Mouse (Mus musculus): ENCODE results near the gene 1700030K09Rik. TPM values are rescaled to one million over a fixed set of nuclear protein-coding genes. Genes with fewer than 3 reads are reported as not detected.

Gene 1700030K09Rik
- polyA plus RNA-seq, 1 experiment from 2014 or later: 10.3 TPM

DNA sequence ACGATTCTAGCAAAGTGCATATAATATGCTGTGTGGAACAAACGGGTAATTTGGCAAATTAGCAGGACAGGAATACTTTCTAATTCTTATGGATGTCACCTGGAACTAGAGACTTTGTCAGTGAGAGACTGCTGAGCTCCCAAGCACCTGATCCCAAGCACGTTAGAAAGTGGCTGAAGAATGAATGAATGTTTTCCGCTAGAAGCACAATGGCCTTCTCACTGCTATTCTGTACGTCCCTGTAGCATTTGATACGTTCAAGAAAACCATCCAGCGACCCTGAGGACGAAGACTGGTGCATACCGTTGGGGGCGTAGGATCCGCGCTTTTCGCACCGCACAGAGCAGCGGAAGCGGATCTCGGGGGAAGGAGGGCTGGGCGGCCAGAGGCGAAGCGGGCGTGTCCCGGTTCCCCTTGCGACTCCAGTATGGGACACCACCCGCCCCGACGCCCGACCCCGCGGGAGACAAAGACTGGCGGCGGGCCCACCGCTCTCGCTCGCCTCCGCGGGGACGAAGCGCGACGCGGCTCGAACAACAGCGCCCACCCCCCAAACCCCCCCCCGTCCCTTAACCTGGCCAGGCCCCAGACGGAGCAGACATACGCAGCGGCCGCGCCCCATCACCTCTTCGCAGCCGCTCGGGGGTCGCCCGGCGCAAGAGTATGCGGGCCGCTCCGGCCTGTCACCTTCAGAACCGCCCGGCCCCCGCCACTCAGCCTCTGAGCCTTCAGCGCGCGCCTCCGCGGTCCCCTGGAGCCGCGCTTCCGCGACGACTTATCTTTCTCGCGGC, 22.9 kb upstream of the 1700030K09Rik start:
- H3K27ac ChIP-seq (ENCODE audit: low read depth, low read length): peak overlapping the region; percentile 90
- H3K4me1 ChIP-seq (ENCODE audit: control insufficient read depth, insufficient read depth, low read length): peaks cover 38% of the 10 kb centered on the region
- ATAC-seq (replicated peaks; ENCODE audit: insufficient number of reproducible peaks, low FRiP score, low TSS enrichment): peak; percentile 50
- 1% methylated on average over 64 of the region's 73 CpGs for WGBS (ENCODE audit: insufficient replicate concordance)
- H3K4me2 ChIP-seq: peak overlapping the region; percentile 86
- no peaks in the 10 kb centered on the region for H3K9me3 ChIP-seq (replicated peaks; ENCODE audit: control insufficient read depth, low read length)
- peak overlapping the region; percentile 89 for H3K9ac ChIP-seq (ENCODE audit: low read depth, low read length)
- H3K4me3 ChIP-seq (ENCODE audit: low read depth, low read length): peak overlapping the region; percentile 89
- no peaks in the 10 kb centered on the region for H3K36me3 ChIP-seq (ENCODE audit: control insufficient read depth, insufficient read depth, low read length)
- no peaks in the 10 kb centered on the region for H3K27me3 ChIP-seq (ENCODE audit: control insufficient read depth, insufficient read depth, low read length)

GRCm38 (mm10) chr8:72421362-72422335, 22.0 kb upstream of the 1700030K09Rik start, which contains the start of gene Eps15l1:
TSS of gene Eps15l1 (minus strand) at chr8:72421460.
- H3K9me3 ChIP-seq (replicated peaks; ENCODE audit: control insufficient read depth, low read length): no peaks in the 10 kb centered on the region
- H3K9ac ChIP-seq (ENCODE audit: low read depth, low read length): peak within 1 kb of the TSS; percentile 89
- H3K4me1 ChIP-seq (ENCODE audit: control insufficient read depth, insufficient read depth, low read length): peaks cover 30% of the 10 kb centered on the region
- H3K27ac ChIP-seq (ENCODE audit: low read depth, low read length): peak within 1 kb of the TSS; percentile 90
- ATAC-seq (replicated peaks; ENCODE audit: insufficient number of reproducible peaks, low FRiP score, low TSS enrichment): peak; percentile 97
- 1% methylated on average over 48 of the region's 48 CpGs for WGBS (ENCODE audit: insufficient replicate concordance)
- no peaks in the 10 kb centered on the region for H3K36me3 ChIP-seq (ENCODE audit: control insufficient read depth, insufficient read depth, low read length)
- peak within 1 kb of the TSS; percentile 89 for H3K4me3 ChIP-seq (ENCODE audit: low read depth, low read length)
- H3K27me3 ChIP-seq (ENCODE audit: control insufficient read depth, insufficient read depth, low read length): no peaks in the 10 kb centered on the region
- peak within 1 kb of the TSS; percentile 86 for H3K4me2 ChIP-seq

DNA sequence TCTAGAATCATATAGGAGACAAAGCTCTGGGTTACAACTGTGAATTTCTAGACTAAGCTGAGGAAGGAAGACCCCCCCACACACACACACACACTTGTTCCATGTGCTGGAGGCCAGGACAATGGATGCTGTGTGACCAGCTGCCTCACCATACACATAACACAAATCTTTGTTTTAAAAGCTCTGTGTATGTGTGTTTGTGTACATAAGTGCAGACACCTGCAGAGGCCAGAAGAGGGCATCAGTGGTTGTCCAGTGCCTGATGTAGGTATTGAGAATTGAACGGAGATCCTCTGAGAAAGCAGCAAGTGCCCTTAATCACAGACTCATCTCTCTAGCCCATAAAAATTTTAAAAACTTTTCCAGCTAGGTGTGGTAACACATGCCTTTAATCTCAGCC, 20.8 kb upstream of the 1700030K09Rik start:
- H3K9ac ChIP-seq (ENCODE audit: low read depth, low read length): no peak overlapping the region
- WGBS (ENCODE audit: insufficient replicate concordance): 67% methylated on average over 1 of the region's 1 CpGs
- no peaks in the 10 kb centered on the region for H3K27me3 ChIP-seq (ENCODE audit: control insufficient read depth, insufficient read depth, low read length)
- H3K4me3 ChIP-seq (ENCODE audit: low read depth, low read length): no peak overlapping the region
- peaks cover 17% of the 10 kb centered on the region for H3K4me1 ChIP-seq (ENCODE audit: control insufficient read depth, insufficient read depth, low read length)
- ATAC-seq (replicated peaks; ENCODE audit: insufficient number of reproducible peaks, low FRiP score, low TSS enrichment): no peak
- no peak overlapping the region for H3K27ac ChIP-seq (ENCODE audit: low read depth, low read length)
- H3K4me2 ChIP-seq: no peak overlapping the region
- H3K36me3 ChIP-seq (ENCODE audit: control insufficient read depth, insufficient read depth, low read length): no peaks in the 10 kb centered on the region
- no peaks in the 10 kb centered on the region for H3K9me3 ChIP-seq (replicated peaks; ENCODE audit: control insufficient read depth, low read length)

- no peak for ATAC-seq (replicated peaks; ENCODE audit: insufficient number of reproducible peaks, low FRiP score, low TSS enrichment)
- WGBS (ENCODE audit: insufficient replicate concordance): 44% methylated on average over 13 of the region's 13 CpGs
- no peaks in the 10 kb centered on the region for H3K27me3 ChIP-seq (ENCODE audit: control insufficient read depth, insufficient read depth, low read length)
Observed at GRCm38 (mm10) chr8:72429676-72430075, 14.0 kb upstream of the 1700030K09Rik start.

DNA sequence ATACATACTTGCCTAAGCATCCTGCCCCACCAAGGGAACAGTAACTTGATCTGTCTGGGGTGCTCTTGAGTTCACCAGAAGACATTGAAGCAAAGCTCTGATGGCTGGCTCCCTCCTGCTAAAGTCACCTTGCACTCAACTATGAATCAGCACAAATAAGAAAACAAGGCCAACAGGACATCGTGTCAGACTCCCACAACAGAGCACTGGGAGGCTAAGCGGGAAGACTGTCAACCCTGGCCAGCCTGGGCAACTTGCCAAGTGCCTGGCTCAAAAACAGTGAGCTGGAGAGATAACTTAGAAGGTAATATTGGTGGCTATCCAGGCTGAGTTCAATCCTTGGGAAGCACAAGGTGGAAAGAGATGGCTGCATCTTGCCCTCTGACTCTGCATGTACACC, 8.7 kb upstream of the 1700030K09Rik start:
- H3K27me3 ChIP-seq (ENCODE audit: control insufficient read depth, insufficient read depth, low read length): no peaks in the 10 kb centered on the region
- no peak overlapping the region for H3K4me3 ChIP-seq (ENCODE audit: low read depth, low read length)
- H3K4me1 ChIP-seq (ENCODE audit: control insufficient read depth, insufficient read depth, low read length): no peaks in the 10 kb centered on the region
- H3K36me3 ChIP-seq (ENCODE audit: control insufficient read depth, insufficient read depth, low read length): no peaks in the 10 kb centered on the region
- 9% methylated on average over 2 of the region's 2 CpGs for WGBS (ENCODE audit: insufficient replicate concordance)
- ATAC-seq (replicated peaks; ENCODE audit: insufficient number of reproducible peaks, low FRiP score, low TSS enrichment): no peak
- no peak overlapping the region for H3K9ac ChIP-seq (ENCODE audit: low read depth, low read length)
- no peak overlapping the region for H3K27ac ChIP-seq (ENCODE audit: low read depth, low read length)
- H3K9me3 ChIP-seq (replicated peaks; ENCODE audit: control insufficient read depth, low read length): no peaks in the 10 kb centered on the region
- no peak overlapping the region for H3K4me2 ChIP-seq

More at GRCm38 (mm10) chr8:72429676-72430075, 14.0 kb upstream of the 1700030K09Rik start:
- Histone ChIP-seq H3K27ac (ENCODE audit: low read depth, low read length) (no peak overlapping the region), H3K9me3 (replicated peaks; ENCODE audit: control insufficient read depth, low read length) (no peaks in the 10 kb centered on the region), H3K4me2 (no peak overlapping the region), H3K9ac (ENCODE audit: low read depth, low read length) (no peak overlapping the region), H3K4me3 (ENCODE audit: low read depth, low read length) (no peak overlapping the region), H3K4me1 (ENCODE audit: control insufficient read depth, insufficient read depth, low read length) (no peaks in the 10 kb centered on the region), H3K36me3 (ENCODE audit: control insufficient read depth, insufficient read depth, low read length) (no peaks in the 10 kb centered on the region)

DNA sequence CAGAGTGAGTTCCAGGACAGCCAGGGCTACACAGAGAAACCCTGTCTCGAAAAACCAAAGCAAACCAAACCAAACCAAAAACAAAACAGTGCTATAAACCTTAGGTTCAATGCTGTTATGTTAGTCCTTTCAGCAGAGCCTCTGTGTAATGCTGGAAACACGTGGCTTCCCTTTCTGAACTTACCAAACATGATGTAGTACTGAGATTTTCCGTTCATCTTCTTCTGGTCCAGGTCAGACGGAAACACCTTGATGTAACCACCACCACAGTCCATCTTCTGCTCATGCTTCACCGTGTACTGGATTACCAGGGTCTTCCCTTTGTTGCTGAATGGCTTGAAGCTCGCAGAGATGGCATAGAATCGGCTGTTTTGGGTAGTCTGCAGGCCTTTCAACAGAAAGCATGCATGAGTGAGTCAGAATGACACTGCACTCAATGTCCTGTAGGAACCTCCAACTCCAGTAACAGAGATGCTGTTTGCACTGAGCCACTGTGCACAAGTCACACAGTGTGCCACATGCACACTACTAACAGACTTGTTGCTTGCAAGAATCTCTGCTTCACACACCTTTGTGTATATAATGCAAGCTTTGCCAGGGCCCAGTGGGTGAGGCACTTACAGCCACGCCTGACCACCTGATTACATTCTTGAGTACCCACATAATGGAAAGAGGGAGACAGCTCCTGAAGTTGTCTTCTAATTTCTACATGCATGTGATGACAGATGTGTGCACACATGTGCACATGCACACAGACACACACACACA, 5.2 kb upstream of the 1700030K09Rik start:
- 72% methylated on average over 8 of the region's 8 CpGs for WGBS (ENCODE audit: insufficient replicate concordance)
- H3K4me1 ChIP-seq (ENCODE audit: control insufficient read depth, insufficient read depth, low read length): no peaks in the 10 kb centered on the region
- no peaks in the 10 kb centered on the region for H3K36me3 ChIP-seq (ENCODE audit: control insufficient read depth, insufficient read depth, low read length)
- H3K4me3 ChIP-seq (ENCODE audit: low read depth, low read length): no peak overlapping the region
- H3K9ac ChIP-seq (ENCODE audit: low read depth, low read length): no peak overlapping the region
- H3K9me3 ChIP-seq (replicated peaks; ENCODE audit: control insufficient read depth, low read length): no peaks in the 10 kb centered on the region
- no peaks in the 10 kb centered on the region for H3K27me3 ChIP-seq (ENCODE audit: control insufficient read depth, insufficient read depth, low read length)
- H3K27ac ChIP-seq (ENCODE audit: low read depth, low read length): no peak overlapping the region
- no peak overlapping the region for H3K4me2 ChIP-seq
- ATAC-seq (replicated peaks; ENCODE audit: insufficient number of reproducible peaks, low FRiP score, low TSS enrichment): no peak

DNA sequence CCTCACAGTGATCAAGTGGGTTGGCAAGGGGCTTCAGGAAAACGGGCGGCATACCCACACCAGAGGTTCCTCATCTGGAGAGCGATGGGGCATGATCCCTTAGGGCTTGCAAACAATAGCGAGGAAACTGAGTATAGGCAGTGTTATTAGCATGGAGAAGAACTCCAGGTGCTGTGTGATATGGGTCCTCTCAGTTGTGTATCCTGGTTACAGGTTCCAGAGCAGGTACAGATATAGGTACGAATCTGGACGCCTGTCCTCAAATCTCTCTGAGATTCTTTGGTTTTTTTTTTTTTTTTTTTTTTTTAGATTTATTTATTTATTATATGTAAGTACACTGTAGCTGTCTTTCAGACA, 292 bp downstream of the 1700030K09Rik start:
- H3K36me3 ChIP-seq (ENCODE audit: control insufficient read depth, insufficient read depth, low read length): no peaks in the 10 kb centered on the region
- 41% methylated on average over 6 of the region's 6 CpGs for WGBS (ENCODE audit: insufficient replicate concordance)
- H3K4me2 ChIP-seq: peak overlapping the region; percentile 60
- H3K4me1 ChIP-seq (ENCODE audit: control insufficient read depth, insufficient read depth, low read length): no peaks in the 10 kb centered on the region
- H3K27me3 ChIP-seq (ENCODE audit: control insufficient read depth, insufficient read depth, low read length): no peaks in the 10 kb centered on the region
- H3K9me3 ChIP-seq (replicated peaks; ENCODE audit: control insufficient read depth, low read length): no peaks in the 10 kb centered on the region
- no peak overlapping the region for H3K27ac ChIP-seq (ENCODE audit: low read depth, low read length)
- H3K4me3 ChIP-seq (ENCODE audit: low read depth, low read length): peak overlapping the region; percentile 40
- peak; percentile 32; the same call in 1 of the 2 replicates for ATAC-seq (replicated peaks; ENCODE audit: insufficient number of reproducible peaks, low FRiP score, low TSS enrichment)
- peak overlapping the region; percentile 75 for H3K9ac ChIP-seq (ENCODE audit: low read depth, low read length)

DNA sequence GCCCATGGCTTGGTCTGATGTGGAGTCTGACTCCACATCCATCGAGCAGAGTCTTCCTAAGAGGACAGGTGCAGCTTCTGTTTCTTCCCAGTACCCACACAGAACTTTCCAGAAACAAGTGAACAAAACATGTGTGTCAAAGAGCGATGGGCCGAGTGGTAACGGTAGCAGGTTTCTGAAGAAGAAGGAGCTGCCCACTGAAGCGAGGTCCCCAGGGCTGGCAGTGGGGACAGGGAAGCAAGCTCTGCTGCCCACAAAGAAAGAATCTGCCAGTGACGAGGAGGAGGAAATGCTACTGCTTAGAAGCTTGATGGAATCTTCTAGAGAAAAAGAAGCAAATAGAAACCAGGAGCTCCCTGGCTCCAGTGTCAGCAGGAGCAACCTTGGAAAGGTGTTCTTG, 1.4 kb downstream of the 1700030K09Rik start:
- no peaks in the 10 kb centered on the region for H3K4me1 ChIP-seq (ENCODE audit: control insufficient read depth, insufficient read depth, low read length)
- no peak overlapping the region for H3K4me3 ChIP-seq (ENCODE audit: low read depth, low read length)
- H3K4me2 ChIP-seq: no peak overlapping the region
- ATAC-seq (replicated peaks; ENCODE audit: insufficient number of reproducible peaks, low FRiP score, low TSS enrichment): no peak
- H3K27ac ChIP-seq (ENCODE audit: low read depth, low read length): no peak overlapping the region
- H3K36me3 ChIP-seq (ENCODE audit: control insufficient read depth, insufficient read depth, low read length): peaks cover 8% of the 10 kb centered on the region
- H3K9me3 ChIP-seq (replicated peaks; ENCODE audit: control insufficient read depth, low read length): no peaks in the 10 kb centered on the region
- H3K9ac ChIP-seq (ENCODE audit: low read depth, low read length): no peak overlapping the region
- H3K27me3 ChIP-seq (ENCODE audit: control insufficient read depth, insufficient read depth, low read length): no peaks in the 10 kb centered on the region
- WGBS (ENCODE audit: insufficient replicate concordance): 88% methylated on average over 6 of the region's 6 CpGs

All from heart, embryonic 11.5 days (tissue).